Mouse (Mus musculus): ENCODE data around the gene Kcnq4.
A peak's percentile ranks its signal among the peaks of the same experiment; 100 is the strongest.

Kcnq4 gene

GRCm38 (mm10) chr4:120673606-120674005 lies 74.8 kb downstream of the Kcnq4 start:
- DNase-seq (ENCODE audit: low spot score in 2 of 2), result no peak

- no peak for DNase-seq (ENCODE audit: low spot score in 2 of 2)
These were observed 77.4 kb downstream of the Kcnq4 start for GRCm38 (mm10) chr4:120671046-120671445.

DNA sequence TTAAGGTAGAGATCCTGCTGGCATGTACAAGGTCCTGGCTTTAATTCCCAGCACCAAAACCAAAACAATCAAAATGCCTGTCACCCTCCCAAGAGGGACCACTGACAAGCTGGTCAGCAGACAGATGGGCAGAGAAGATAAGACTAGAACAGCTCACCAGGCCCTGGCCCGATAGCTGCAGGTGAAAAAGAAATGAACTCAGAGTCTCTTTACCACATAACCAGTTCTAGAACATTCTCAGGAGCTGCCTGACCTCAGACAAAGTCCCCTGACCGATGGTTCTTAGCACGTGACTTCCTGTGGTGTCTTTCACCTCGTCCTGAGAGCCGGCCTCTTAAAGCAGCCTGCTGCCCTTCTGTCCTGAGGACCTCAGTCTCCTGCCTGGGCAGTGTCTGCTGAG lies 78.8 kb downstream of the Kcnq4 start:
- no peak for DNase-seq (ENCODE audit: low spot score in 2 of 2)

DNA sequence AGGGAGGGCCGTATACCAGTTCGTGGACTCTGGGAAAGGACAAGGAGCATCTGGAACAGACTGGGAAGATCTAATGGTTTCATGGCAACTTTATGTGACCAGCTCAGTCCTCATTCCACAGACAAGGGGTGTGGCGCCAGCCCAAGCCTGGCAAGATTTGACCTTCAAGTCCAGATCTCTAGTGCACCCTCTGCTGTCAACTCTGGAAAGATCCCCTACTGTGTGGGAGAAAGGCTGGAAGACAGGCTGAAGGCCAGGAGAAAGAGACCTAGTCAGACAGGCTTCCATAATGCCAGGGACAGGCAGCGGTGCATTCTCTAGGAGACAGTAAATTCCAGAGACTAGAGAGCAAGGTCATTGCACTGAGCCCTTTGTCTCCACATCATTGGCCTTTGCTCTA lies 79.9 kb downstream of the Kcnq4 start:
- DNase-seq (ENCODE audit: low spot score in 2 of 2), result no peak

- DNase-seq (ENCODE audit: low spot score in 2 of 2), result no peak
These were observed 80.9 kb downstream of the Kcnq4 start for GRCm38 (mm10) chr4:120667555-120667954.

DNA sequence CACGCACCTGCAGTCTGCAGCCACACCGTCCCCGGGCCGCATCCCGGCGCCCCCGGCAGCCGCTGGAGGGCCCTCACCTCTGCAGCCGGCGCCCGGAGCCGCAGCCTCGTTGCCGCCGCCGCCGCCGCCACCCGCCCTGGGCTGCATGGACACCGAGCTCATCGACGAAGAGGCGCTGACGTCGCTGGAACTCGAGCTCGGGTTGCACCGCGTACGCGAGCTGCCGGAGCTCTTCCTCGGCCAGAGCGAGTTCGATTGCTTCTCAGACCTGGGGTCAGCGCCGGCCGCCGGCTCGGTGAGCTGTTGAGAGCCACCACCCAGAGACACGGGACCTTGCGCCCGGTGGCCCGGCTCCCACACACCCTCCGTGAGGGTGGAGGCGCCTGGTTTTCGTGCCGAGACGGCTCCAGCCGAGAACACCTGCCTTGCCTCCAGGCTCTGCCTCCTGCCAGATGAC lies 81.3 kb downstream of the Kcnq4 start:
- DNase-seq (ENCODE audit: low spot score in 2 of 2), result peak in 1 of 2 experiments; percentile 22

DNA sequence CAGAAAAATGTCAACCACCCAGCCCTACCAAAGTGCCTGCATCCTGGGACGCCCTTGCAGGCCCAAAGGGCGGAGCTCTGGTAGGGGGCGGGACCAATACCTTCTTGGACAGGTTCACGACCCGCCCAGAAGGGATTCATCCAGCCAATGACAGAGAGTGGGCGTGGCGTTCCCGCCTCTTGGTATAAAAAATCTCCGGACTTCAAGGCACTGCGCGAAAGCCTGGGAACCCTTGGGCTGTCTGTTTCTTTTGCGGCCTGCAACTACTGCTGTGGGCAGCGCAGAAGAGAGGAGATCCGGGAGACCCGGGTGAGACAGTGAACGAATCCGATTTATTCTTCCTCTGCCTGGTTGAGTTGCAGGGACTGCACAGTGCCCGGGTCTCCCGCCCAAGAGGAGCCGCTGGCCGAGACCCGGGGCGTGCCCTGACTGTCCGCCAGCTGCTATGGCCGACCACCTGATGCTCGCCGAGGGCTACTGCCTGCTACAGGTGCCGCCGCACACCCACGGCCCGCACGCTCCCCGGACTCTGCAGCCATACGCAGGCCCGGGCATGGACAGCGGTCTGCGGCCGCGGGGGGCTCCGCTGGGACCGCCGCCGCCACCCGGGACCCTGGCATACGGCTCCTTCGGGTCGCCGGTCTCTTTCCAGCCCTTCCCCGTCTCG lies 81.9 kb downstream of the Kcnq4 start, which contains the start of gene Cited4:
Gene Cited4 (plus strand): TSS at position 215 of the 667 bp plus-strand sequence.
- peak; percentile 66 to 88 for DNase-seq (ENCODE audit: low spot score in 2 of 2)

GRCm38 (mm10) chr4:120665782-120666181 lies 82.6 kb downstream of the Kcnq4 start:
- no peak for DNase-seq (ENCODE audit: low spot score in 2 of 2)

DNA sequence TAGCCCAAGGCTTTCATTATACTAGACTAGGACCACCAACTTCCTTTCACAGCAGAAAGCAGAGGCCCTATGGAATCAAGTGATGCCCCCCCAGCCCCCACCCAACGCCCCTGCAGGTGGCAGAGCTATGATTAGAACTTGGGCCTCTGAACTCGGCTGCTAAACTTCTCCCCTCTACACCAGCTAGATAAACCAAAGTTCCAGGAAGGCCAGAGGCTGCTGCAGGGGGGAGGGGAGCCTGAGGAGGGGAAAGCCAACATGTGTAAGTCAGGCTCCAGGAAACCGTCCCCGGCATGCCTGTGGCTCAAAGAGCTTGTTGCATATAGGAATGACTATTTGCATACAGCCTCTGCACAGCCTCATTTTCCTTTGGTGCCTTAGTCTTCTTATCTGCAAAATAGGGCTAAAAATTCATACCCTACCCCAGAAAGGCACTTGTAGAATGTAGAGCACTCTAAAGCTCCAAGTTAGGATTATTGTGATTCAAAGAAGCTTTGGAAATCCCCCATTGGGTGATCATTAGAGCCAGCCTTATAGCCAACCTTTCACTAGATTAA lies 83.2 kb downstream of the Kcnq4 start:
- DNase-seq (ENCODE audit: low spot score in 2 of 2), result no peak

DNA sequence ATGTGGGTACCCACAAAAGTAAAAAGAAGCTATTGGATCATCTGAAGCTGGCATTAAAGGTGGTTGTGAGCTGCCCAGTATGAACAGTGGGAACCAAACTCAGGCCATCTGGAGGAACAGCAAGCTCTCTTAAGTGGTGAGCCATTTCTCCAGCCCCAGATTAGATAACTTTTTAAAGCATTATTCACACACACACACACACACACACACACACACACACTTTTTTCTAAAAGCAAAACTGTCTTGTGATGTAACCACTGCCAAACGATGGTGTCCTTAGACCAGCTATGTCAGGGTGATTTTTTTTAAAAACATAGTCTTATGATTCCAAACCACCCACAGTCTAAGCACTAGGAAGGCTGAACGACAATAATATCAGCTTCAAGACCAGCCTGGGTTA lies 83.8 kb downstream of the Kcnq4 start:
- DNase-seq (ENCODE audit: low spot score in 2 of 2), result no peak

GRCm38 (mm10) chr4:120660485-120660884 lies 87.9 kb downstream of the Kcnq4 start:
- DNase-seq (ENCODE audit: low spot score in 2 of 2), result peak; percentile 71 to 73

DNA sequence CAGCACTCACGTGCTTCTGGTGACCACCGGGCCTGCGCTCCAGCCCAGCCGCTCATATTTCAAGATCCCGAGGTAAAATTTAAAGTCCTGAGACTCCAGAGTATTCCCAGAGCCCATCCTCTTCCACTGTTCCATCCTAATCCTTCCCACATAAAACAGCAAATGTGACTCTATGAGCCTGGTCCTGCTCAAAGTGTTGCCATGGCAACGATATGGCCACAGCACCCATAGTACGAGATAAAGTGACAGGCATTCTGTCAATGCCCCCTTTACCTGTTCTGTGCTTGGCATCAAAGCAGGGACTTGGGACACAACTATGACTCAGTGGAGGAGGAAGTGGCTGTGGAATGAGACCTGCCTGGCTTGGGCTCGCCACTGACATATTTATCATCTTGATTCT lies 92.5 kb downstream of the Kcnq4 start:
- DNase-seq (ENCODE audit: low spot score in 2 of 2), result no peak

- no peak for DNase-seq (ENCODE audit: low spot score in 2 of 2)
These were observed 98.2 kb downstream of the Kcnq4 start for GRCm38 (mm10) chr4:120650208-120650592.

GRCm38 (mm10) chr4:120649369-120650207 lies 98.8 kb downstream of the Kcnq4 start:
- peak in 1 of 2 experiments; percentile 45 for DNase-seq (ENCODE audit: low spot score in 2 of 2)
